Mouse (Mus musculus) kidney, adult 2 months (tissue): ENCODE results near the gene Klhl42. TPM values are rescaled to one million over a fixed set of nuclear protein-coding genes. Genes with fewer than 3 reads are reported as not detected.

Source experiments
- DNase-seq: peaks from one replicate; pipeline ENCODE4 v3.0.0; 2021
- H3K27ac ChIP-seq: fragments of 200-500 bp; 2 replicates; pipeline ENCODE4 v1.5.1; 2012; ENCODE audit warnings: low read depth, low read length, control low read depth, inconsistent platforms; ENCODE audit not compliant: insufficient read depth
- H3K27me3 ChIP-seq: fragments of 200-500 bp; replicated peaks from 2 replicates; pipeline ENCODE4 v1.6.1; 2012; ENCODE audit warnings: mild to moderate bottlenecking, moderate library complexity, low read length, inconsistent platforms; ENCODE audit not compliant: control insufficient read depth, insufficient read depth
- H3K36me3 ChIP-seq: fragments of 200-500 bp; 2 replicates; pipeline ENCODE4 v1.6.1; 2012; ENCODE audit warnings: mild to moderate bottlenecking, moderate library complexity, low read length, inconsistent platforms; ENCODE audit not compliant: control insufficient read depth, insufficient read depth
- H3K4me1 ChIP-seq: fragments of 200-500 bp; 2 replicates; pipeline ENCODE4 v1.6.1; 2011; ENCODE audit warnings: low read length; ENCODE audit not compliant: control insufficient read depth, insufficient read depth
- H3K4me3 ChIP-seq: fragments of 200-500 bp; 2 replicates; pipeline ENCODE4 v1.5.1; 2011; ENCODE audit warnings: mild to moderate bottlenecking, low read depth, low read length, control low read depth; ENCODE audit not compliant: insufficient read depth
- CTCF ChIP-seq: fragments of 200-500 bp; conservative IDR thresholded peaks from 2 replicates; pipeline ENCODE4 v1.5.1; 2011; ENCODE audit warnings: low read depth, mild to moderate bottlenecking, control low read depth, low read length, moderate library complexity, mixed read lengths; ENCODE audit not compliant: insufficient read depth, insufficient read length
- POLR2A ChIP-seq: fragments of 200-500 bp; IDR thresholded peaks from one replicate; pipeline ENCODE4 v1.6.1; 2011; ENCODE audit warnings: low read depth, low read length, control low read depth
- WGBS: fragments of 180-500 bp; shearing (Covaris S2); methylation state at CpG from one replicate; pipeline ENCODE4 v1.1.7; 2018; 5-methylcytosine and 5-hydroxymethylcytosine counted together
- polyA plus RNA-seq: library from polyadenylated mRNA; depleted of rRNA; stranded (reverse); fragments of >200 nt; gene quantifications from 2 replicates; pipeline ENCODE4 v1.2.3, GENCODE M21; 2012; rRNA removed

The Klhl42 gene
- polyA plus RNA-seq, 1 experiment: 13.3 TPM

GRCm38 (mm10) chr6:147145753-147146152, 54.6 kb downstream of the Klhl42 start:
- Histone ChIP-seq H3K4me1 (no peaks in the 10 kb centered on the region), H3K27me3 (no peaks in the 10 kb centered on the region), H3K36me3 (no peaks in the 10 kb centered on the region), H3K4me3 (no peak overlapping the region), H3K27ac (no peak overlapping the region)
- DNase-seq: no peak
- 69% methylated on average over 10 of the region's 10 CpGs for WGBS
- TF ChIP-seq CTCF (no peak), POLR2A (no peak)

GRCm38 (mm10) chr6:147151069-147151468, 59.9 kb downstream of the Klhl42 start:
- no peak overlapping the region for H3K4me3 ChIP-seq
- no peaks in the 10 kb centered on the region for H3K36me3 ChIP-seq
- DNase-seq: no peak
- H3K4me1 ChIP-seq: no peaks in the 10 kb centered on the region
- TF ChIP-seq CTCF: no peak
- TF ChIP-seq POLR2A: no peak
- H3K27ac ChIP-seq: no peak overlapping the region
- H3K27me3 ChIP-seq: no peaks in the 10 kb centered on the region
- 72% methylated on average over 6 of the region's 6 CpGs for WGBS

- Histone ChIP-seq H3K4me3 (no peak overlapping the region), H3K4me1 (no peaks in the 10 kb centered on the region), H3K36me3 (no peaks in the 10 kb centered on the region), H3K27ac (no peak overlapping the region), H3K27me3 (no peaks in the 10 kb centered on the region)
- TF ChIP-seq CTCF (no peak), POLR2A (no peak)
- no peak for DNase-seq
These were observed 60.7 kb downstream of the Klhl42 start for GRCm38 (mm10) chr6:147151839-147152238.

GRCm38 (mm10) chr6:147155085-147155484, 63.9 kb downstream of the Klhl42 start:
- Histone ChIP-seq H3K27ac (no peak overlapping the region), H3K27me3 (no peaks in the 10 kb centered on the region), H3K4me1 (no peaks in the 10 kb centered on the region), H3K36me3 (no peaks in the 10 kb centered on the region), H3K4me3 (no peak overlapping the region)
- 66% methylated on average over 7 of the region's 7 CpGs for WGBS
- no peak for DNase-seq
- TF ChIP-seq CTCF (no peak), POLR2A (no peak)

GRCm38 (mm10) chr6:147161818-147162584, 70.8 kb downstream of the Klhl42 start:
- no peak overlapping the region for H3K27ac ChIP-seq
- TF ChIP-seq CTCF (no peak), POLR2A (no peak)
- H3K4me3 ChIP-seq: no peak overlapping the region
- DNase-seq: no peak
- no peaks in the 10 kb centered on the region for H3K4me1 ChIP-seq
- H3K36me3 ChIP-seq: no peaks in the 10 kb centered on the region
- 43% methylated on average over 5 of the region's 5 CpGs for WGBS
- no peaks in the 10 kb centered on the region for H3K27me3 ChIP-seq

Other genes starting within 250 kb of the Klhl42 start
- gene Smco2, start 241.3 kb upstream of the Klhl42 start, polyA plus RNA-seq: 0.11 TPM in 1 of 2 replicates, not detected in the other
- 20.6 and 23.4 TPM in 2 replicates for gene Ppfibp1, start 202.9 kb upstream of the Klhl42 start, polyA plus RNA-seq
- gene 1700034J05Rik, start 137.0 kb upstream of the Klhl42 start, polyA plus RNA-seq: 0.07 TPM in 1 of 2 replicates, not detected in the other
- 0.35 and 0.42 TPM in 2 replicates for gene Rep15, start 58.8 kb upstream of the Klhl42 start, polyA plus RNA-seq
- 16.9 and 33.1 TPM in 2 replicates for gene Mrps35, start 48.6 kb upstream of the Klhl42 start, polyA plus RNA-seq
- gene Mansc4, start 4.3 kb upstream of the Klhl42 start, polyA plus RNA-seq: 15.6 and 17.2 TPM in 2 replicates
- 0.27 and 0.41 TPM in 2 replicates for gene Pthlh, start 172.8 kb downstream of the Klhl42 start, polyA plus RNA-seq